Mouse (Mus musculus): ENCODE results near the gene AI597479.

- TF ChIP-seq POLR2A (IDR thresholded peaks at IDR 0.05; ENCODE audit: extremely low read depth, insufficient read depth, low read length), result no peak
- no peak for TF ChIP-seq CTCF (IDR thresholded peaks at IDR 0.05; ENCODE audit: low read depth, low read length)
Observed at GRCm38 (mm10) chr1:43143284-43143683, 44.8 kb downstream of the AI597479 start.
